Mouse (Mus musculus) MEL (cell line): ENCODE data around the gene Ebi3. TPM values are rescaled to one million over a fixed set of nuclear protein-coding genes. Genes with fewer than 3 reads are reported as not detected.

ENCODE experiments used
- DNase-seq: peaks from one replicate; pipeline ENCODE4 v3.0.0; 2011; ENCODE audit warnings: low read depth, low spot score
- H3K27ac ChIP-seq: 2 replicates; pipeline ENCODE4 v1.5.1; 2012; ENCODE audit warnings: low read depth, mild to moderate bottlenecking, control low read depth, low read length, moderate library complexity; ENCODE audit not compliant: control insufficient read depth
- H3K27me3 ChIP-seq, 2 experiments: fragments of 150-350 bp in 1 of 2; sonication (generic) in 1 of 2; 2 replicates each; pipeline ENCODE4 v1.6.1; 2012; ENCODE audit warnings: low read length in 2 of 2, mild to moderate bottlenecking in 2 of 2, improper control_type of control experiment in 1 of 2, moderate library complexity in 1 of 2; ENCODE audit not compliant: insufficient read depth in 2 of 2, control insufficient read depth in 1 of 2
- H3K36me3 ChIP-seq, 2 experiments: 2 replicates each; pipeline ENCODE4 v1.6.1; 2012 to 2014; ENCODE audit warnings: low read length in 2 of 2, improper control_type of control experiment in 1 of 2, inconsistent platforms in 1 of 2, mild to moderate bottlenecking in 1 of 2; ENCODE audit not compliant: insufficient read depth in 2 of 2, control insufficient read depth in 1 of 2
- H3K4me1 ChIP-seq, 2 experiments: fragments of 150-350 bp in 1 of 2; sonication (generic) in 1 of 2; 2 replicates each; pipeline ENCODE4 v1.6.1; 2012; ENCODE audit warnings: low read length in 2 of 2, improper control_type of control experiment in 1 of 2, mild to moderate bottlenecking in 1 of 2; ENCODE audit not compliant: insufficient read depth in 2 of 2, control insufficient read depth in 1 of 2
- H3K4me3 ChIP-seq, 2 experiments: fragments of 150-350 bp in 1 of 2; sonication (generic) in 1 of 2; 2 replicates each; pipeline ENCODE4 v1.5.1; 2012; ENCODE audit warnings: low read depth in 2 of 2, low read length in 2 of 2, mild to moderate bottlenecking in 2 of 2, moderate library complexity in 2 of 2, control low read depth in 1 of 2, improper control_type of control experiment in 1 of 2; ENCODE audit not compliant: control insufficient read depth in 1 of 2, insufficient read depth in 1 of 2
- H3K79me2 ChIP-seq: 2 replicates; pipeline ENCODE4 v1.6.1; 2012; ENCODE audit warnings: mild to moderate bottlenecking, low read length, moderate library complexity; ENCODE audit not compliant: control insufficient read depth, poor library complexity, insufficient read depth
- H3K9ac ChIP-seq: 2 replicates; pipeline ENCODE4 v1.6.1; 2012; ENCODE audit warnings: low read depth, mild to moderate bottlenecking, control low read depth, low read length, moderate library complexity; ENCODE audit not compliant: control insufficient read depth, poor library complexity, severe bottlenecking
- H3K9me3 ChIP-seq: fragments of 150-350 bp; sonication (generic); replicated peaks from 2 replicates; pipeline ENCODE4 v1.6.1; 2012; ENCODE audit warnings: mild to moderate bottlenecking, low read length, improper control_type of control experiment, moderate library complexity; ENCODE audit not compliant: insufficient read depth
- CHD1 ChIP-seq: IDR thresholded peaks from 2 replicates; pipeline ENCODE4 v1.6.1; 2012; ENCODE audit warnings: low read depth, mild to moderate bottlenecking, inconsistent platforms, low read length, improper control_type of control experiment
- E2F4 ChIP-seq: IDR thresholded peaks from 2 replicates; pipeline ENCODE4 v1.6.1; 2011; ENCODE audit warnings: low read depth, low read length, improper control_type of control experiment, borderline replicate concordance
- ELF1 ChIP-seq: IDR thresholded peaks from 2 replicates; pipeline ENCODE4 v1.6.1; 2014; ENCODE audit warnings: low read depth, mild to moderate bottlenecking, inconsistent platforms, low read length, improper control_type of control experiment, moderate library complexity
- EP300 ChIP-seq, 2 experiments: IDR thresholded peaks; 2 replicates each; pipeline ENCODE4 v1.6.1; 2011; ENCODE audit warnings: improper control_type of control experiment in 2 of 2, low read length in 2 of 2, low read depth in 1 of 2, mild to moderate bottlenecking in 1 of 2
- GATA1 ChIP-seq: IDR thresholded peaks from 2 replicates; pipeline ENCODE4 v1.6.1; 2011; ENCODE audit warnings: low read depth, low read length, improper control_type of control experiment
- KAT2A ChIP-seq: conservative IDR thresholded peaks from 2 replicates; pipeline ENCODE4 v1.6.1; 2012; ENCODE audit warnings: low read depth, low read length, improper control_type of control experiment, inconsistent platforms
- MEF2A ChIP-seq: IDR thresholded peaks from 2 replicates; pipeline ENCODE4 v1.6.1; 2014; ENCODE audit warnings: low read depth, mild to moderate bottlenecking, inconsistent platforms, low read length, improper control_type of control experiment; ENCODE audit not compliant: poor library complexity, insufficient replicate concordance, severe bottlenecking; ENCODE audit errors: extremely low read depth
- MXI1 ChIP-seq: IDR thresholded peaks from 2 replicates; pipeline ENCODE4 v1.6.1; 2011; ENCODE audit warnings: mild to moderate bottlenecking, low read depth, low read length, improper control_type of control experiment
- MYB ChIP-seq: IDR thresholded peaks from 2 replicates; pipeline ENCODE4 v1.6.1; 2011; ENCODE audit warnings: mild to moderate bottlenecking, low read depth, low read length, improper control_type of control experiment
- NELFE ChIP-seq: IDR thresholded peaks from 2 replicates; pipeline ENCODE4 v1.6.1; 2011; ENCODE audit warnings: low read depth, low read length, improper control_type of control experiment
- NRF1 ChIP-seq: IDR thresholded peaks from 2 replicates; pipeline ENCODE4 v1.6.1; 2014; ENCODE audit warnings: low read depth, mild to moderate bottlenecking, inconsistent platforms, low read length, improper control_type of control experiment, moderate library complexity; ENCODE audit not compliant: poor library complexity, insufficient read depth, severe bottlenecking
- POLR2A ChIP-seq, 2 experiments: IDR thresholded peaks; 2 replicates each; pipeline ENCODE4 v1.6.1; 2011 to 2012; ENCODE audit warnings: low read length in 2 of 2, mild to moderate bottlenecking in 2 of 2, control low read depth in 1 of 2, improper control_type of control experiment in 1 of 2, low read depth in 1 of 2, moderate library complexity in 1 of 2; ENCODE audit not compliant: control insufficient read depth in 1 of 2, insufficient read depth in 1 of 2, poor library complexity in 1 of 2
- POLR2AphosphoS5 ChIP-seq: IDR thresholded peaks from 2 replicates; pipeline ENCODE4 v1.6.1; 2012; ENCODE audit warnings: low read depth, borderline replicate concordance, mild to moderate bottlenecking, inconsistent platforms, low read length, moderate library complexity, mixed read lengths
- RAD21 ChIP-seq: IDR thresholded peaks from 2 replicates; pipeline ENCODE4 v1.6.1; 2011; ENCODE audit warnings: mild to moderate bottlenecking, low read depth, low read length, improper control_type of control experiment
- SIN3A ChIP-seq: IDR thresholded peaks from 2 replicates; pipeline ENCODE4 v1.6.1; 2012; ENCODE audit warnings: low read length, improper control_type of control experiment, inconsistent platforms
- SMC3 ChIP-seq: IDR thresholded peaks from 2 replicates; pipeline ENCODE4 v1.6.1; 2011; ENCODE audit warnings: low read depth, low read length, improper control_type of control experiment
- TAL1 ChIP-seq: IDR thresholded peaks from 2 replicates; pipeline ENCODE4 v1.6.1; 2012; ENCODE audit warnings: mild to moderate bottlenecking, inconsistent platforms, low read length, moderate library complexity, mixed read lengths
- TCF12 ChIP-seq: IDR thresholded peaks from 2 replicates; pipeline ENCODE4 v1.6.1; 2014; ENCODE audit warnings: low read depth, mild to moderate bottlenecking, inconsistent platforms, low read length, improper control_type of control experiment, moderate library complexity
- UBTF ChIP-seq: IDR thresholded peaks from 2 replicates; pipeline ENCODE4 v1.6.1; 2012; ENCODE audit warnings: low read depth, mild to moderate bottlenecking, inconsistent platforms, low read length, improper control_type of control experiment, moderate library complexity, borderline replicate concordance; ENCODE audit not compliant: insufficient read depth
- USF1 ChIP-seq: IDR thresholded peaks from 2 replicates; pipeline ENCODE4 v1.6.1; 2014; ENCODE audit warnings: low read depth, mild to moderate bottlenecking, inconsistent platforms, low read length, improper control_type of control experiment, moderate library complexity
- ZNF384 ChIP-seq: IDR thresholded peaks from 2 replicates; pipeline ENCODE4 v1.6.1; 2012; ENCODE audit warnings: low read depth, mild to moderate bottlenecking, inconsistent platforms, low read length, improper control_type of control experiment
- polyA plus RNA-seq, 2 experiments: library from polyadenylated mRNA; stranded (reverse) in 1 of 2; unstranded in 1 of 2; fragments of >175 nt in 1 of 2; fragments of >200 nt in 1 of 2; gene quantifications; 2 replicates each; pipeline versions ENCODE4 v1.2.1 to v1.2.4; 2012; ENCODE audit warnings: low replicate concordance in 2 of 2, low read depth in 1 of 2; ENCODE audit not compliant: insufficient read length in 2 of 2, insufficient read depth in 1 of 2, missing spikeins in 1 of 2
- total RNA-seq: library from RNA; depleted of rRNA; stranded (reverse); fragments of 300-350 nt; gene quantifications from 2 replicates; pipeline ENCODE4 v1.2.3, GENCODE M21; 2012

Gene Ebi3
- total and polyA plus RNA-seq, 3 experiments: 0.15 to 0.86 TPM; not detected in 1

DNA sequence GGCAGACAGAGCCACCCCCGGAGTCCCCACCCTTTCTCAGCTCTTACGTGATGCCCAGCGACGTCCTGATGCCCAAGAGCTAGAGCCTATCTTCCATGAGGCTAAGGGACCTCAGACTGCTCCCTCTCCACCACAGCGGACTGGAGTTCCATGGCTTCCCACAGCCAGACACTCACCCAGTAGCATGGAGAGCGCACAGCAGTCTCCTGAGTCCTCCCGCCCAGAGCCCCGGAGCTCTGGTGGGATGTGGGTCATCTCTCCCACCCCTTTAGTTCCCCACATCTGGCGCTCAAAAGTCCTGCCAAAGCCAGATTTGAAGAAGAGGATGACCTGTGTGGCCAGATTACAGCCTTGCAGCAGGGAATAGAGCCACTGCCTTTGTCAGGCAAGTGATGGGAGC, 1.8 kb upstream of the Ebi3 start:
- H3K27me3 ChIP-seq: peaks cover 0 to 2% of the 10 kb centered on the region in 2 experiments
- no peak overlapping the region for H3K9ac ChIP-seq
- H3K79me2 ChIP-seq: no peaks in the 10 kb centered on the region
- DNase-seq: no peak
- no peak overlapping the region for H3K4me3 ChIP-seq
- H3K9me3 ChIP-seq: no peaks in the 10 kb centered on the region
- no peak overlapping the region for H3K27ac ChIP-seq
- TF ChIP-seq NELFE (no peak), POLR2A (IDR thresholded peaks at IDR 0.05; ENCODE audit: control insufficient read depth in 1 of 2, insufficient read depth in 1 of 2, low read depth in 1 of 2, low read length in 2 of 2, poor library complexity in 1 of 2) (no peak), ZNF384 (no peak), ELF1 (no peak), EP300 (IDR thresholded peaks at IDR 0.05; ENCODE audit: low read depth in 1 of 2, low read length in 2 of 2) (no peak), SIN3A (no peak), RAD21 (no peak), KAT2A (no peak), TAL1 (no peak), E2F4 (no peak), NRF1 (no peak), GATA1 (no peak), UBTF (no peak), MEF2A (no peak), MYB (no peak), SMC3 (no peak)
- TF ChIP-seq, all 39 proteins: peak for 0
- H3K4me1 ChIP-seq: peaks cover 0 to 8% of the 10 kb centered on the region in 2 experiments; a peak in 1 of 4 replicates
- H3K36me3 ChIP-seq: peaks cover 0 to 5% of the 10 kb centered on the region in 2 experiments; a peak in 2 of 4 replicates

DNA sequence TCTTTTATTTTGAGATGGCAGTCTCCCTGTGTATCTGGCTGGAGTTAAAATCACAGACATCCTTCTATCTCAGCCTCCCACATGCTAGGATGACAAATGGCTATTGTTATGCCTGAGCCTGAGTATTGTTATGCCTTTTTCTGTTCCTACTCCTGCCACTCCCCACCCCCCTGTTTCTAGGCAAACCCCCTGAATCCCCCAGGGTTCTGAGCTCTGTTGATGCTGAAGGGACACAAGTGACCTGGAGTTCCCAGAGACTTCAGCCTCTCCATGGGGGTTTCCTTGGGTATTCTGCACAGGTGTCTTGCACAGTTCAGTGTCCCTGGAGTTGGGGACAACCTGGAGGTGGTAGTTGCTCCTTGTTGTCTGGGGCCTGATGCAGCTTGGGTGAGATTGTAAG, 399 bp upstream of the Ebi3 start:
- H3K27ac ChIP-seq: no peak overlapping the region
- no peak overlapping the region for H3K4me3 ChIP-seq
- H3K79me2 ChIP-seq: no peaks in the 10 kb centered on the region
- TF ChIP-seq NELFE (no peak), MEF2A (no peak), TCF12 (no peak), CHD1 (no peak), USF1 (no peak), TAL1 (no peak), GATA1 (no peak), SMC3 (no peak), MXI1 (no peak), POLR2AphosphoS5 (no peak)
- H3K27me3 ChIP-seq: peaks cover 0 to 2% of the 10 kb centered on the region in 2 experiments
- no peak overlapping the region for H3K9ac ChIP-seq
- H3K4me1 ChIP-seq: no peaks in the 10 kb centered on the region
- DNase-seq: no peak
- H3K9me3 ChIP-seq: no peaks in the 10 kb centered on the region
- no peaks in the 10 kb centered on the region for H3K36me3 ChIP-seq
